Mouse (Mus musculus): Measurements from ENCODE around the gene Xrcc1.
A peak's percentile ranks its signal among the peaks of the same experiment; 100 is the strongest.

Xrcc1 gene

GRCm38 (mm10) chr7:24565627-24566026, 19.5 kb downstream of the Xrcc1 start:
- DNase-seq (ENCODE audit: low spot score), result no peak

GRCm38 (mm10) chr7:24566206-24566605, 20.1 kb downstream of the Xrcc1 start:
- DNase-seq (ENCODE audit: low spot score), result no peak

DNA sequence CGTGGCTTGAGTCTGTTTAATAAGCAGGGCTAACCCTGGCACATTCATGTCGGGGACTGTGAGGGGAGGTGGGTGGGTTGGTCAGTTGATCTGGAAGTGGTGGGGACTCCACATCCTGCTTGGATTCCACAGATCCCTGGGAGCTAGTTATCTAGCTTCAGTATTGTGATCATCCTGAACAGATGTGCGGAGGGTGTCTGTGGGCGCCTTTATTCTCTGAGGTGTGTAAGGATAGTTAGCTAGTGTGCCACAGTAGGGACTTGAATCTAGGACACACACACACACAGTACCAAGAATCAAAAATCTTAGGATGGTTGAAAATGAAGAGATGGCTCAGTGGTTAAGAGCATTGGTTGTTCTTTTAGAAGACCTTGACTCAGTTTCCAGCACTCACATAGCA, 22.4 kb downstream of the Xrcc1 start:
- DNase-seq (ENCODE audit: low spot score), result no peak

GRCm38 (mm10) chr7:24571071-24571470, 25.0 kb downstream of the Xrcc1 start:
- no peak for DNase-seq (ENCODE audit: low spot score)

- DNase-seq (ENCODE audit: low spot score), result no peak
Observed at GRCm38 (mm10) chr7:24572455-24572854, 26.4 kb downstream of the Xrcc1 start.

- DNase-seq (ENCODE audit: low spot score), result no peak
Observed at GRCm38 (mm10) chr7:24574224-24574796, 28.2 kb downstream of the Xrcc1 start.

DNA sequence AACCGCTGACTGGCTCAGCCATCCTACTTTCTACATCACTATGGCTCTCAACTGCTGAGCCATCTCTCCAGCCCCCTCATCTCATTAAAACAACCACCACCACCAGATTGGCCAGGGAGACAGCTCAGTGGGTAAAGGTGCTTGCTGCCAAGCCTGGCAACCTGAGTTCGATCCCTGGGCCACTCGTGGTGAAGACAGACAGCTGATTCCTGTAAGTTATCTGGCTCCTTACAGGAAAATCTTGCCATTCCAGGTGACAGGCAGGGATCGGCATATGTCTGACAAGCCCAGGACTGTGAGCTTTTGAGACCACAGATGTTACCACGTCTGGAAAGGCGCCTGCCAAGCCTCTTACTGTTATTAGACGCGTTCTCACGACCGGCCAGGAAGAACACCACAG, 31.7 kb downstream of the Xrcc1 start:
- DNase-seq (ENCODE audit: low spot score), result no peak

DNA sequence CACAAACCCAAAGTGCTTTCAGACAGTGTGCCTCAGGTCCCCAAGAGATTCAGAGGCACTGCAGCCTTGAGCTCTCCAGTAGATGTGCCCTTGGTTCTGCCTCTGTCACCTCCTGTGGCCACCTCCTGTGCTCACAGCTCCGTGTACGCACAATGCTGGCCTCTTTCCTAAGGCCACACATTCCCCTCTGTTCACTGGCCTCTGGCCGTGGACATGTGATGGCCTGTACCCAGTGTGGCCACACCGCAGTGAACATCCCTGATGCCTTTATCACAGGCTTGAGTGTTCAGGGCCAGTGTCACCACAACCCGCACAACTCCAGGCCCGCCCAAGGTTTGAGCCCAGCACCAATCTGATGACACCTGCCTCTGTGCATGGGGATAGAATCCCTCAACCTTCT, 38.8 kb downstream of the Xrcc1 start:
- DNase-seq (ENCODE audit: low spot score), result no peak

- DNase-seq (ENCODE audit: low spot score), result no peak
Observed at GRCm38 (mm10) chr7:24585995-24586394, 39.9 kb downstream of the Xrcc1 start.

DNA sequence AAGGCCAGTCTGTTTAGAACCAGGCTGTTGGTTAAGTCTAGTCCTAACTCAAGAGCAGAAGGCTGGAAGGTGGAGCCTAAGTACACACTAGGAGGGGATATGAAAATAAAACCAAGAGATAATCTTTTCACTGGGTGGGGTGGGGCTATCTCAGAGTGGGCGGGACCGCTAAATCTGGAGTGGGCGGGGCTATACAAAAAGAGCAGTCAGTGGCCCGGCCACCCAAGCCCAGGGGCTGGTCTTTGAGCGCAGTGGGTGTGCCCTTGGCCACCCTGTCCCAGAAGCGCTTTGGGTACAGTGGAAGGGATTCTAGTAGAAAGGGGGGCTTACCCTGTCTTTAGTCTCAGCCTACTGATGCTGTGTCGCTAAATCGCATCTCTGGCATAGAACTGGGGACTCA, 40.7 kb downstream of the Xrcc1 start:
- DNase-seq (ENCODE audit: low spot score), result no peak

DNA sequence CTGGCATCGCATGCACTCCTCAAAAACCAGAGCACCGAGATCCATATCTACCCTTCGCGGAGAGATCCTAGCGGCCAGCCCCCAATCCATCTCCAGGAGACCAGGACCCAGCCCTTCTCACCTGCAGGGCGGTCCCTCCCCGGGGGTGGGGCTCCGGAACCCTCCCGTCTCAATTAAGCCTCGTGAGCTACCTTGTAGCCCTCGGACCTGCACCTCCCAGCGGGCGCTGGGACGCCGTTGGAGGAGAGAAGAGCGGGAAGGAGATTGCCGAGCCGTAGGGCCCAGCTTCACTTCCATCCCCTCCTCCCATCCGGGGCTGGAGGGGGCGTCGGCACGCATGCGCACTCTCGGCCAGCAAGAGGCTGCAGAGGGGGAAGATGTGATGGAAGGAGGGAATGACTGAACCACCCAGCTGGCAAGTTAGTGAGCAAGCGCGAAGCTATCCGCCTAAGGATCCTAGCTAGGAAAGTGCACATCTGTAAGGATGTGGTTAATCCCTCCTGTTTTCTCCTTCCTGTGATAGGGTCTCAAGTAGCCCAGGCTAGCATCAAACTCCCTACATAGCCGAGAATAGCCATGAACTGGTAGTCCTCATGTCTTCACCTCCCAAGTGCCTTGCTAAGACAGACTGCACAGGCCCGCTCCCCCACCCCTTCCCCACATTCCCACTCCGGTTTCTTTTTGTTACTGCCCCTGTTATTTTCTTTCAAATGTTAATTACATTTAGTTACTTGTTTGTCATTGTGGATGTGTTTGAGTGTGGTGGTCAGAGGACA, 41.4 kb downstream of the Xrcc1 start, which contains the start of the genes Ethe1 and Zfp575:
Gene Ethe1, plus strand, starts transcription at position 214 of the 776 bp plus-strand sequence.
Gene Zfp575, minus strand, starts transcription at position 312 of the 776 bp plus-strand sequence.
- DNase-seq (ENCODE audit: low spot score), result no peak

DNA sequence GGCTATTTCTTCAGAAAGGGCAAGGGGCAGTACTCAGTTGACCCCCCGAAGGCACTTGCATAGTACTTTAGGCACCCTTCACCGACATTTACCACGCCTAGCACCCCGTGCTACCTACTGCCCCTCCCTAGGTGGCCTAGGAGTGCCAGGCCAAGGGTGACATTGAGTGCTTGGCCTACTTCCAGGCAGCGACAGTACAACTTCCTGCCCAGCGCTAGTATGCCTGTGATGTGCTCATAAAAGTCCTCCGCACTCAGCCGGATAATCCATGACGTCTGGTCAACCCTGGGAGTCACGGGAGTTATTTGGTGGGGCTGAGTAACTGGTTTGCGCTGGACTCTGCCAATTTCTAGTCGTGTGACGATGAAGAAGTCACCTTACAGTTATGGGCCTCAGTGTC, 42.2 kb downstream of the Xrcc1 start:
- peak; percentile 64 for DNase-seq (ENCODE audit: low spot score)

DNA sequence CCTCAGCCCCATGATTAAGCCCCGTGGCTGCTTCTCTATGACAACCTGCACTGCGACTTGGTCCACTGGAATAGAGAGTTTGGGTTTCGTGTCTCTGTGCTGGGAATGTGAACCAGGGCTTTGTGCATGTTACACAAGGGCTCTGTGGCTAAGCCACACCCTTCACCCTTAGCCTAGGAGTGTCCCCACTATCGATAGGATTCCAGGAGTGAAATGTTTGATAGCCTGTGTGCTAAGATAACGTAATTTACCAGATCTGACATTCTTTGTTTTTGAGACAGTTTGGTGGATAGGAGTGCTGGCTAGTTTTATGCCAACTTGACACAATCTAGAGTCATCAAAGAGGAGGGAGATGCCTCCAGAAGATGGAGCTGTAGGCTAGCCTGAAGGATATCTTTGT, 45.6 kb downstream of the Xrcc1 start:
- no peak for DNase-seq (ENCODE audit: low spot score)

DNA sequence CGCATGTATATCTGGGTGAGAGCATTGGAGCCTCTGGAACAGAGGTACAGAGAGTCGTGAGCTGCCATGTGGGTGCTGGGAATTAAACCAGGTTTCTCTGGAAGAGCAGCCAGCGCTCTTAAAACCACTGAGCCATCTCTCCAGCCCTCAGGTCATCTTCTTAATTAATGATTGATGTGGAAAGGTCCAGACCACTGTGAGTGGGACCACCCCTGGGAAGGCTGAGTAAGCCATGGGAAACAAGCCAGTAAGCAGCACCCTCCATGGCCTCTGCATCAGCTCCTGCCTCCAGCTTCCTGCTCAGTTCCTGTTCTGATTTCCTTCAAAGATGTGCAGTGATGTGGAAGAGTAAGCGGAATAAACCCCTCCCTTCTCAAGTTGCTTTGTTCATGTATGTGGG, 46.1 kb downstream of the Xrcc1 start:
- no peak for DNase-seq (ENCODE audit: low spot score)

DNA sequence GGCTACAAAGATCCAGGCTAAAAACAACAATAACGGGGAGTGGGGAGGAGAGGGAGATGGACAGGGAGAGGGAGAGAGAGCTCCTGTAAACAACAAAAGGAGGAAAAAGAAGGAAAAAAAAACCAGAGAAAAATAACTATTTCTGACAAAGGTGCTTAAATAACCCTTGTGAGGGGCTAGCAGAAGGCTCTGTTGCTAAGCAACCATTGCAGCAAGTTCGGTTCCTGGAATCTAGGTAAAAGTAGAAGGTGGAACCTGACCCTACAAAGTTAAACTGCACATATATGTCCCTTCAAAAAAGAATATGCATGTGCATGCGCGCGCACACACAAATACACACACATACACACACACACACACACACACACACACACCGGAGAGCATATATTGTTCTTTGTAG, 46.7 kb downstream of the Xrcc1 start:
- no peak for DNase-seq (ENCODE audit: low spot score)

DNA sequence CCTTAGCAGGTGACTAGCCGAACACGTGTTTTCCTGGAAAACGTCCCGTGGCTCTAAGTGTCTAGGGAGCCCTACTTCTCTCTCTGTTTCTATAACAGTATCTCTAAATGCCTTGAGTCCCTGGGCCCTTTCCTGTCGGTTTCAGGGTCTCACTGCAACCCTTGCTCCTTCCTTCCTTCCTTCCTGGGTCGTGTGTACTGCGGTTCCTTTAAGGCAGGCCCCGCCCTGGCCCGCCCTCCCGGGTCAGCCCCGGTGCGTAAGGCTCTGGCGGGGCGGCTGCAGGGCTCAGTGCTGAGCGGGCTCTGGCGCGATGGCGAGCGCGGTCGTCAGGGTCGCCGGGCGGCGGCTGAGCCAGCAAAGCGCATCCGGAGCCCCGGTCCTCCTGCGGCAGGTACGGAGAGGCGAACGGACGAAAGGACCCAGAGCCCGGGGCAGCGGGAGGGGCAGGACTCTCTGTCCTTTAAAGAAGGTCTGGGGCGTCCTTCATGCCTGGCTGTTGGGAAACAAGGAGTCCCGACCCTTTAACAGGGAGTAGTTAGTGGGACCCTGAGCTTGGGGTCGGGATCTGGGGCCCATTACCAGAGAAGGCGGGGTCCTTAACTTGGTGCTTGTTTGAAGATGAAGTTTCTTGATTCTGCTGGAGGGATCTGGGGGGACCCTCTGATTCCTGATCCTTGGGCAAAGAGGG, 47.7 kb downstream of the Xrcc1 start:
- DNase-seq (ENCODE audit: low spot score), result peak; percentile 74

DNA sequence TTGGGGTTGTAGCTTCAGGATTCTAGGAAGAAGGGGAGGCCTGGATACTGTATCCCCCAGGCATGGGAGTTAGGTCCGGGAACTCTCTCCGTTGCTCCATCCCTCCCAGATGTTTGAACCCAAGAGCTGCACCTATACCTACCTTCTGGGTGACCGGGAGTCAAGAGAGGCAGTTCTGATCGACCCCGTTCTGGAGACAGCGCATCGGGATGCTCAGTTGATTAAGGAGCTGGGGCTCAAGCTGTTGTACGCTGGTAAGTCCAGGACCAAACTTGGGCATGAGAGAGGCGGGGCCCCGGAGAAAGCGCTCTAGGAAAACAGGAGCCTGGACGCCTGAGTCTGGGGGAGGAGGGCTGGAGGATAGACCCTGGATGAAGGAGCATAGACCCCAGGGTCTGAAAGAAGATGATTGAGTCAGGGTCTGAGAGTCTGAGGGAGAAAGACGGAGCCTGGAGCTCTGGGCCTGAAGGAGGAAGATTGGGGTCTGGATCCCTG, 48.3 kb downstream of the Xrcc1 start:
- DNase-seq (ENCODE audit: low spot score), result no peak

DNA sequence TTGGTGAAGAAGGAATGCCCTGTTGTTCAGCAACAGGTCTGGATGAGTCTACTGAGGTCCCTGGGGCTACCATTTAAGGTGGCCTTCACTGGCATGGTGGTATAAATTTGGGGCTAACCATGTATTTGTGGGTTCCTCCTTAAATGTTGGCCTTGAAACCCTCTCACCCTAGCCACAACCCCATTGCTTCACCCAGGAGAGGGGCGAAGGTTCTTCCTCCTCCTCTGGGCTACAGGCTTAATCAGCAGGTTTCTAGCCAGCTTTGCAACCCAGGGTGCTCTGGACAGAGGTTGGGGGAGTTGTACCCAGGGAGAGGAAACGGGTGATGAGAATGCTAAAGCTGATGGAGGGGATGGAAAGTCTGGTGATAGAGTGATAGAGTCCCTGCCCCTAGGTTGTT, 49.4 kb downstream of the Xrcc1 start:
- DNase-seq (ENCODE audit: low spot score), result no peak

GRCm38 (mm10) chr7:24598121-24598520, 52.0 kb downstream of the Xrcc1 start:
- DNase-seq (ENCODE audit: low spot score), result no peak

DNA sequence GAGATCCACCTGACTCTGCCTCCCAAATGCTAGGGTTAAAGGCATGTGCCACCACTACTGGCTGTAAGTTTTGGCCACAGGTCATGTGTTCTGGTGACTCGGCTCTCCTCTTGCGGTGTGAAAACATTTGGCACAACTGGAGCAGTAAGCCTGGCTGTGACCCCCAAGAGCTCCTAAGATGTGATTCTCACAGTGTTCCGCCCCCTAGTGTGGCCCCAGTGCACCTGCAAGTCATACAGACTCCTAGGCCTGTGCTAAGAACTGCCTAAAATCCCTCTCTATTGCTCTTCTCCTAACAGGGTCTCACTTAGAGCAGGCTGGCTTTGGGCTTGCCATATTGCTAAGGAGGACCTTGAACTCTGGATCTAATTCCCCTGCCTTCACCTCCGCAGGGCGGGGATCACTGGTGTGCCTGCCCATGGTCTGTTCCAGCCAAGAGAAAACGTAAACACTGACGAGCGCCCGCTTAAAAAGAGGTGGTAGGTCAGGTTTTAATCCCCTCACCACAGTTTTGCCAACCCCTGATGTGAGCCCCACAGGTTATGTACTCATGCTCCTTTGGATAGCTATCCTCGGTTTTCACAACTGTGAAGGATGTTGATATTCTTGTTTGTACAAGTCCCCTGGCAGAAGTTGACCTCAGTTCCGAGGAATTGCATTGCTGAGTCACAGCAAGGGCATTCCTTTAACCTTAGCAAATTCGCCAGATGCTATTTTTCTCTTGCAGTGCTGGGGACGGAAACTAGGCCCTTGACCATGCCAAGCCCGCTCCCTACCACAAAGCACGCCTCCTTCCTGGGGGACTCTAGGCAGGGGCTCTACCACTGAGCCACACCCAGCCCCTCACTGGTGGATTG, 53.4 kb downstream of the Xrcc1 start:
- DNase-seq (ENCODE audit: low spot score), result peak; percentile 54

GRCm38 (mm10) chr7:24600941-24601597, 55.0 kb downstream of the Xrcc1 start:
- DNase-seq (ENCODE audit: low spot score), result peak; percentile 96
